Mouse (Mus musculus) lung, postnatal 36 days (tissue): ENCODE results near the gene Dennd2c.

ENCODE experiments used
- DNase-seq: peaks from one replicate; pipeline ENCODE4 v3.0.0; 2022; ENCODE audit warnings: mixed read lengths

The Dennd2c gene

DNA sequence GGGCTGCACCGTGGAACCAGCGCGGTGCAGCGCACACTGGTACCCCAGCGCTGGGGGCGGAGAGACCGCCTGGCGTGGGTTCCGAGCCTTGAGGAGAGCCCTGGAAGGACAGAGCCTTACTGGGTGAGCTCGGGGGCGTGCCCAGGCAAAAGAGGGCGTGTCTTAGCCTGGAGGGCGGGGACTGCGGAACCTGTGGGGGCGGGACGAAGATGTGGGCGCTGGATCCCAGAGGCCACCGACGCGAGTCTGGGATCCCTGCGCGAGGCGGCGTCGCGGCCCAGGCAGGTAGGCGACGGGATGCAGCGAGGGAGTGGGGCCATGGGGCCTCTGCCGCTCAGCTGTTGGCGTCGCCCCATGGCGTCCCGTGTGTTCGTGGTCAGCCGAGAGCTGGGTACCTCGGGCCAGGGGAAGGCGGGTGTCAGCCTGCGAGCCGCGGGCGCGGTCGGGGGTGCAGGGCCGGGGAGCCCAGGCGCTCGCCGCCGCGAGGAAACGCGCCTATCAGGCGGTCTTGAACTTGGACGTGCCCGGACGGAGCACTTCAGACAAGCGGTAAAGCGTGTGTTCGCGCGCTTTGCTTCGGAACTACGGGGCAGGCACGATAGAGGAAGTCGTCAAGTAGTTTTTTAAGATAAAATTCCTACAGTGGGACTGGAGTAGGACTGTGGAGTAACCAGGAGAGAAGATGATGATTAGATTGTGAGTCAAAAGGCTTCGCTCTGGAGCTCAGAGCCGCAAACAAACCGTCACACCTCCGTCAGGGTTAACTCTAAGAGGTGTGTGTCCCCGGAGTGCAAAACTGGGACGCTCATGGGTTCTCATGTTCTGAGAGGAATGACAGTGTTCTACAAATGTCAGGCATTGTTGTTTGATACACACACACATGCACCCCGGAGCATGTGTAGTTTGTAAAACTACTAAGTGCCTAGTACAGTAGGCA, at the start of gene Dennd2c:
Gene Dennd2c (plus strand): TSS at position 151 of the 937 bp plus-strand sequence.
- peak; percentile 97 for DNase-seq

DNA sequence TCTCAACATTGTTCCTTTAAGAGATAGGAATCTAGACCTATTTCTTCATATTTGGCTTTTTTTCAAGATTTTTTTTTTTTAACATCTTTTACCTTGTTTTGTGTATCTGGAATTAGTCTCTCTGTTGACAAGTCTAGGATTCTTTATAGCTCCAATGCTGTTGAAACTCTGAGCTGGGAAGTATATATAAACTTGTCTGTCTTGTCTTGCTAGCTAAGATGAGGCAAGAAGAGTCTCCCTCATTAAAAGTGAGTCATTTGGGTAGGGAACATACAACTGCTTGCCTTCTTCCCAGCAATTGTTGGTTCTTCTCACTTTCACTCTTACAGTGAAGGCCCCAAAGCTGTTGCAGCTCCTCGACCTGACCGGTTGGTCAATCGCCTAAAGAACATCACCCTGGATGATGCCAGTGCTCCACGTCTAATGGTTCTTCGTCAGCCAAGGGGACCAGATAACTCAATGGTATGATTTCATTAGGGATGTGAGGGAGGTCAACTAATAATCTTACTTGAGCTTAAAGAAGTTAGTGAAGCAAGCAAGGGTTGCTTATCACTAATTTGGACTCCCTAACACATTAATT, 46.3 kb upstream of the Dennd2c start:
- DNase-seq: no peak

DNA sequence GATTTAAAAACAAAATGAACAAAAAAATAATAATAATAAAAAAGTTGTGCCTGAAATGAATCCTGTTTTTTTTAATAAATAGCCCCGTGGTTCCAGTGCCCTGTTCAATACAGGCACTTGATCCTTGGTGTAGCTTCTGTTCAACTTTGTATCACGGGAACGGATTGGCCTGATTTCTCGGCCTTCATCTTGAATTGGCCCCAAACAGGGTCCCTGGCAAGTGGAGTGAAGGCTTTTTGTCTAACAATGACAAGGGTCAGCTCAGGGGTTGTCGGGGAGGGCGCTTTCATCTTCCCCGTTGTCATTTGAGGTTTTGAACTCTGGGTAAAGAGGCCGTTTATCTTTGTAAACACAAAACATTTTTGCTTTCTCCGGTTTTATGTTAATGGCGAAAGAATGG, 44.7 kb upstream of the Dennd2c start:
- no peak for DNase-seq

- DNase-seq: peak; percentile 97
These were observed 43.9 kb upstream of the Dennd2c start, which contains the start of gene Nras for GRCm38 (mm10) chr3:103058207-103059157. Gene Nras, plus strand, starts transcription at chr3:103058285.

GRCm38 (mm10) chr3:103066927-103067326, 35.5 kb upstream of the Dennd2c start:
- no peak for DNase-seq

GRCm38 (mm10) chr3:103068971-103069370, 33.4 kb upstream of the Dennd2c start:
- DNase-seq: peak; percentile 60

GRCm38 (mm10) chr3:103073771-103074170, 28.6 kb upstream of the Dennd2c start, which contains the start of gene Ampd1:
Gene Ampd1, plus strand, starts transcription at chr3:103074014.
- DNase-seq: no peak

DNA sequence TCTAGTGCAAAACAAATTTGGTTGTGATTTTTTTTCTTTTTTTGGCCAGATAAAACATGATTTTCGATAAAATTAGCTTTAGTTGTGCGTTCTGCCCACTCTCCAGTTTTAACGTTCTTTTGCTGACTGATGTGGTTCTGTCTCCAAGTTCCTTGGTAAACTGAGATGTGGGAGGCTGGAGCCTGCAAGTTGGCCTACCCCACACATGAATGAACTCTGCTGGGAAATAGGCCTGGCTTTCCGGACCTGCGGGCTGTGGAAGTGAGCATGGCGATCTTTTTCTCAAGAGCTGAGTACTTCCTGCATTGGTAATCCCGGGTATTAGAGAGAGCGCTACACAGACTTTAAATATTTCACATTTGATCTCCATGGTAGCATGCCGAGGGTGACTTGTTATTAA, 26.5 kb upstream of the Dennd2c start:
- DNase-seq: no peak

DNA sequence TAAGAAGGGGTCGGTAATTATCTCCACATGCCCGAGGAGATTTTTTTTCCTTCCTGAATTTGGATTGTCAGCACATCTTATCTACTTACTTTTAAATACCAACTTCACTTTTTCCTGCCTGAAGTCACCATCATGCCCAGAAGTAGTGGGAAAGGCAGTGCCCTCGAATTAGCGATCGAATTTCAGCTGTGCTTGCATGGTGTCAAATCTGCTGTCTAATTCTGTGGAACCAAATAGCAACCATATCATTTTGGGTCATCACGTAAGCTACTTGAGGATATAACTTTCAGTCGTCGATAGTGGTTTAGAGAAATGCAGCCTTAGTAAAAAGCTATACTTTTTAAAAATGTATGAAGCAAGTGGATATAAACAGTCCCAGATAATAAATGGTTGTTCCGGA, 25.9 kb upstream of the Dennd2c start:
- no peak for DNase-seq

DNA sequence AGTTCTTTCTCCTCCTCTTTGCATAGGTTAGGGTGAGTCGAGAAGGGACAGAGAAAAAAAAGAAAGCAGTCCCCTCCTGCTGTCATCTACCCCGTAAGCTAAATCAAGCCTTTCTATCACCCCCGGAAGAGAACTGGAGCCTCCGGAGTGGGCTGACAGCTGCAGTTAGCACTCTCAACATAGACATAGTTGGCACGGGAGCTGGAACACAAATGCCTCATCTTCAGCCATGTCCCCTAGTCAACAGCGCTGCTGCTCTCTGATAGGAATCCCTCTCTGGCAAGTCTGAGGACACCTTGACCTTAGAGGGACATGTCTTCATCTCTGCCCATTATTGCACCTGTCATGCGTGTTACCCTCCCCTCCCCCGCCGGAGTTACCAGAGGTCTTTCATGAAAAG, 23.1 kb upstream of the Dennd2c start:
- DNase-seq: no peak

DNA sequence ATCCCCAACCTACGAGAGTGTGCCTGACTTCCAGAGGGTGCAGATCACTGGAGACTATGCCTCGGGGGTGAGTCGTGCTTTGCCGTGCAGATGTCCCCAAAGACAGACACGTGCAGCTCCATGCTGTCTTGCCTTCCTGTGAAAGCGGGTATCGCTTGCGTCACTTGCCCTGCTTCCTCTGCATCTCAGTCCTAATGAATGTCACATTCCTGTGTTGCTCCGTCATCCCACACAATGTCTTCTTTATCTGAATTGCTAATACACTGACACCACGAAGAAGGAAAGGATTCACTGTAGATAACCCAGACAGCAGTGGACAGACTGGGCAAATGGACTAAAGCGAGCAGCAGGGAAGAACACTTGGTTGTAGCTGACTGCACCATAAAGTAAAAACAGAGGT, 21.4 kb upstream of the Dennd2c start:
- DNase-seq: no peak

DNA sequence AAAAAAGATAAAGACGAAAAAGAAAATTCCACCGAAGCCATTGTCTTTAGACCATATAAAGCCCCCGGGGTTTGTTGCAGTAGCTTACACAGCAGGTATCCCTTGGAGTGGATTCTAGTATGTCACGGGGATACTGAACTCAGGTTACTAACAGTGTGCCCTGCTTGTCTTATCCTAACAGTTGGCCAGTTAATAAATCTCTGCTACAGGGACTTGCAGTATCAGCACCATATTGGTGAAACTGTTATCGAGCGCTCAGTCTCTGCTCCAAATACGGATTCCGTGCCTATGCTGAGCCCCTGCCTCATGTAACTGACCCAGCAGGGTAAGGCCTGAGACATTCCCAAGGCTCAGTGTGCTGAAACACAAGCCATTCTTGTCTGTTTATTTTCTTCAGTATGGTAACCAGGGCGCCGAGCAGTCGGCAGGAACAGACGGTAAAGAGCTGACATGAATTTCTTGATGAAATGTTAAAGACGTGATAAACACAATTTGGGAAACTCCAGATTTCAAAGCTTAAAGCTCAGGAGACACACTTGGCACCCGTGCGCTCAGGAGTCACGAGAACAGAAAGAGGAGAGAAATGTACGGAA, 20.4 kb upstream of the Dennd2c start:
- no peak for DNase-seq

- no peak for DNase-seq
These were observed 19.6 kb upstream of the Dennd2c start for GRCm38 (mm10) chr3:103082761-103083160.

GRCm38 (mm10) chr3:103085986-103086385, 16.4 kb upstream of the Dennd2c start:
- no peak for DNase-seq

DNA sequence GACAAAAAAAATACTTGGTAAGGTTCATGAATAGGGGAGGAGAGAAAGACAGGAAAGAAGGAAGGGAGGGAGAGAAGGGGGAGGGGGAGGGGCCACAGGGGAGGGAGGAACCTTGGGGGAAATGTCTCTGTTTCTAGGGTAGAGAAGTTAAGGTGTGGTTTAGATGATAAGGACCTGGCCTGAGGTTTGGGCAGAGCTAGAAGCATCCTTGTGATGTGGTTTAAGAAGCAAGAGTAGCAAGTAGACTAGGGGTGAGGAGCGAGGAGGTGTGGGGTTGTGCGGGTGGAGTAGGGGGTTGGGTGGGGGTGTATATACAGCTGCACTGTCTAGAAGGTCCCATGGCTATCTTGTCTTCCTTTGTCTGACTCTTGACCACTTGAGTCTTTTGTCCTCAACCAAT, 10.7 kb upstream of the Dennd2c start:
- no peak for DNase-seq

DNA sequence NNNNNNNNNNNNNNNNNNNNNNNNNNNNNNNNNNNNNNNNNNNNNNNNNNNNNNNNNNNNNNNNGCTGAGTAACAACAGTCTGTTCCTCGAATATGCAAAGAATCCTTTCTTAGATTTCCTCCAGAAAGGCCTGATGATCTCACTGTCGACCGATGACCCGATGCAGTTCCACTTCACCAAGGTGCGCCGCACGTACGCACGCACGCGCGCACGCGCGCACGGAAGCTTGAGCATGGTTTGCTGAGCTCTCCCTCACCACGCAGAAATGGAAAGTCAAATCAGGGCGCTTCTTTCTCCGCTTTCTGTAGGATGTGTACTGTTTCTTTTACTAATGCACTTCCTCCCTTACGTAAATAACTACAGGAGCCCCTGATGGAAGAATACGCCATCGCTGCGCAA, 3.7 kb upstream of the Dennd2c start:
- DNase-seq: peak; percentile 9

- peak; percentile 15 for DNase-seq
These were observed 2.7 kb upstream of the Dennd2c start for GRCm38 (mm10) chr3:103099667-103100066.

GRCm38 (mm10) chr3:103100735-103101134, 1.7 kb upstream of the Dennd2c start:
- DNase-seq: peak; percentile 23

DNA sequence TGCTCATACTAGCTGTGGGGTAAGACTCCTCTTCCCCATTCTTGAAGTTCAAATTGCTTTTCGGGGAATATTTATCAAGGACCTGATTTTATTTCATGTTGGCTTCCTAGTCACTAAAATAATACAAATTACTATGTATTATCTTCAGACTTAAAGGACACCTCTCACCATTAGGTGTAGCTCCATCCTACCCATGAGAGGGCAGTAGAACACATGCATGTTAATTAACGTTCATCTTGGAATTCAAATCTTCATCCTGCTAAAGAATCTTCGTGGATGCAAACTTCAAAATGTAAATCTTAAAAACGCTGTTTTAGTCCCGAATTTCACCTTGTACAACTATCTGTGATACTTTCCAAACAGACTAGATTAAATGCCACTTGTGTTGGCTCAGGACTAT, 1.2 kb upstream of the Dennd2c start:
- no peak for DNase-seq

GRCm38 (mm10) chr3:103101909-103102308, 495 bp upstream of the Dennd2c start:
- DNase-seq: peak; percentile 27

DNA sequence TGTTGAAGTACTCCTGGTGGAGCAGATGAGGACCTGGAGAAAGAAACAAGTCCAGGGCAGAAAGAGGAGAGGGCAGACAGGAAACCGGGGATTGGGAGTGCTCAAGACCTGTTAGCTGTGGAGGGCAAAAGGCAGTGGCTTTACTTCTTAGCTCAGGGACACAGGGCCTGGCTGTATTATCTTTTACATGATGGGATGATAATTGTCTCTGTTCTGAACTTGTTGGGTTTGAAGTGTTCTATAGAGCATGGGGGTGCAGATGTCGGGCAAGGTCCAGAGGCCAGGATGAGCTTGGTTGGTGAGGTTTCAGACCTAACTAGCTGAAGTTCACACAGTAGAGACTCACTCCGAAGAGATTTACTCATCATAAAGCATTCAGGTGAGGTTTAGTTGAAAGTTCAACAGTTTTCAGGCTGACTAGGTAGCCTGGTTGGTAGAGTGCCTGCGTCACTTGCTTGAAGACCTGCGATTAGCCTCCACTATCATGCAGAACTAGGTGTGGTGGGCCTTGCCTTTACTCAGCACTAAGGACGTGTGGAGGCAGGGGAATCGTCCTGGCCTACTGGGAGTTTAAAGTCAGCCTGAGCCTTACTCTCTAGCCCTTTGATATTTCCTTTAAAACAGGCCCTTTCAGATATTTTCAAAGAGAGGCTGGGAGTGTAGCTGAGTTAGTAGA, 5.3 kb downstream of the Dennd2c start:
- no peak for DNase-seq

- no peak for DNase-seq
These were observed 9.8 kb downstream of the Dennd2c start for GRCm38 (mm10) chr3:103112216-103112615.
